Mouse (Mus musculus) neutrophil, adult 5-6 weeks (primary cell): Measurements from ENCODE around the gene Gm20458. TPM values are rescaled to one million over a fixed set of nuclear protein-coding genes. Genes with fewer than 3 reads are reported as not detected.
A peak's percentile ranks its signal among the peaks of the same experiment; 100 is the strongest.

Experiments used
- ATAC-seq: fragments of 151-379, 151-347 bp; 2 replicates; pipeline ENCODE4 v1.8.0; 2017; ENCODE audit warnings: mild to moderate bottlenecking, moderate TSS enrichment; ENCODE audit not compliant: insufficient number of reproducible peaks, poor library complexity, low FRiP score, severe bottlenecking; ENCODE audit errors: extremely low read depth
- total RNA-seq: library from RNA; stranded (forward); fragments of 200-1000 nt; gene quantifications from 2 replicates; pipeline ENCODE4 v1.2.3, GENCODE M21; 2017

Gm20458 gene
- total RNA-seq, 1 experiment from 2014 or later: not detected

- ATAC-seq: peak; percentile 26; the same call in 1 of the 2 replicates
Measured at GRCm38 (mm10) chr2:164517485-164518221, 56.9 kb downstream of the Gm20458 start.

- ATAC-seq: no peak
Measured at GRCm38 (mm10) chr2:164518266-164519170, 57.8 kb downstream of the Gm20458 start.

DNA sequence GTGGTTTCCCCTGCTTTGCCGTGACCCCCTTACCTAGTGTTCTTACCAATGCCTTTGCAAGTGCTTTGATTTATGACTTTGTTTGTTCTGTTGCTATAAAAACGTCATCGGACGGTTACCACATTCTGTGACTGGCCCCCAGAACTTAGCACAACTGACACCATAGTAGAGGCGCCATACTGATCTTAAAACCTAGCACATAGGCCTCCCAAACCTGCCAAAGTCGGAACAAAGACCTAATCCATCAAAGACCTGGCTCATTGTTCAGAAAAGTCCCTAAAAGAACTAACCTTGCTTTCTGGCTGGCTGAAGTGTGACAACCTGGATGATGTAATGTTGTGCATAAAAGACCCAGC lies 58.4 kb downstream of the Gm20458 start:
- no peak for ATAC-seq

GRCm38 (mm10) chr2:164520782-164521181 lies 60.0 kb downstream of the Gm20458 start:
- peak; percentile 78 for ATAC-seq

DNA sequence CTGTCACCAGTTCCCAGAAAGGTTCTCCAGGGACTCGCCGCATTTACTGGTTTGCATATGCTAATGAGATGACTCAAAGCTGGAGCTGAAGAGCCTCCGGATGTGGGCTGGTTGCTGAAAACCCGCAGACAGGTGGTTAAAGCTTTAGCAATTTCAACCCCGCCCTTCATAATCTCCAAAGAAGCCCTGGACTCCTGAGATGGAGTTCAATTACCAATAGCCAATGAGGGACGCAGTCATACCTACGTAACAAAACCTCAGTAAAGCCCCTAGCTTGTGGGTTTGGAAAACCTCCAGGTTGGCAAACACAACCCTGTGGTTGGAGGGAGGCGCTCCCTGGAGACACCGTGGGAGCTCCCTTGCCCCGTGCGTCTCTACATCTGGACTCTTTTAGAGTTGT lies 61.1 kb downstream of the Gm20458 start:
- ATAC-seq: peak; percentile 77

DNA sequence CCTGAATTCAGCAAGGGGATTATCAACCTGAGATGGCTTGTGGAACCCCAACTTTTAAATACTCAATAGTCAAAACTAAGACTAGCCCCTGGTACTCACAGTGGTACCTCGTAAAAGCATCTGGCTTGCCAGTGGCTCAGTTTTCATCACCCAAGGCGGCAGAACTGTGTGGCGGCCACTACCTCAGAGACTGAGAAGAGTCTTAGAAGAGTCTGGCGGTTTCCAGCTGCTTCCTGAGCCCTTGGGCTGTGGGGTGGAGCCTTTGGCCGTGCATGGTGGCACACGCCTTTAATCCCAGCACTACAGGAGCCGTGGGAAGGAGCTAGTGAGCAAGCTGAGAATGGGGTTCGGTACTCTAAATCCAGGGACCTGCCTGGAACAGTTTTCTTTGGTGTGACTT lies 61.5 kb downstream of the Gm20458 start:
- ATAC-seq: no peak

DNA sequence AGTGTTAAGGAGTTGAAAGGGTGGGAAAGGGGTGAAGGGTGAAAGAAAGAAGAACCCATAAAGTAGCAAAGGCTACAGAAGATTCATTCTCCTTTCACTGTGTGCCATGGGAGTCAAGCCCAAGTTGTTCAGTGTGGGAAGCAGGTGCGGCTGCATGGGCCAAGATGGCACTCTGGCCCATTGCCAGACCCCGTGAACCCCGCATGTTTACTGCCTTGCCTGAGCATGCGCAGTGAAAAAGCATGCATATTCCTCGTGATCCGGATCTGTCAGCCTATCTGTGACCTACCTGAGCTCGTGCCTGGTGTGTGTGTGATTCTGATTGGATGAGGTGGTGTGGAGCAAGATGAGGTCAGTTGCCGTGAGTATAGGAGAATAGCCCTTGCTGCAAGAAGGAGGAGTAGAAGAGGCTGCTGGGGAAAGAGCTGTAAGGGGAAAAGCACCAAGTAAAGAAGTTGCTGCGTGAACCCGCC lies 62.6 kb downstream of the Gm20458 start:
- no peak for ATAC-seq

- ATAC-seq: no peak
Measured at GRCm38 (mm10) chr2:164528557-164528956, 67.8 kb downstream of the Gm20458 start.

GRCm38 (mm10) chr2:164531169-164531568 lies 70.4 kb downstream of the Gm20458 start:
- ATAC-seq: peak; percentile 81

DNA sequence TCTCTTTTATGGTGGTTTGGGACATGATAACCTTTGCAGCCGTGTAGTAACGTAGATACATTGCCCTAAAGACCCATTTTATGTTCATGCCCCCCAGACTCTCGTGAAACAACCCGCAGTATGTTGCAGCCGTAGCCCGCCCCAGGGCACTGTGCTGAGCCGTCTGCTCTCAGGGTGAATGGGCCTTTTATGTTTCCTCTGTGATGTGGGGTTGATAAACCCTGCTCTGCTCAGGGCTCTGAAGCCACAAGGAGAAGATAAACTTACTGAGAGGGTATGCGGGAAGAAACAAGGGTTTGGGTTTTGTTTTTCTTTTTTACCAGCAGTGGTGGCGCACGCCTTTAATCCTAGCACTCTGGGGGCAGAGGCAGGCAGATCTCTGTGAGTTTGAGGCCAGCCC lies 73.5 kb downstream of the Gm20458 start:
- ATAC-seq: no peak; the same call in 1 of the 2 replicates

DNA sequence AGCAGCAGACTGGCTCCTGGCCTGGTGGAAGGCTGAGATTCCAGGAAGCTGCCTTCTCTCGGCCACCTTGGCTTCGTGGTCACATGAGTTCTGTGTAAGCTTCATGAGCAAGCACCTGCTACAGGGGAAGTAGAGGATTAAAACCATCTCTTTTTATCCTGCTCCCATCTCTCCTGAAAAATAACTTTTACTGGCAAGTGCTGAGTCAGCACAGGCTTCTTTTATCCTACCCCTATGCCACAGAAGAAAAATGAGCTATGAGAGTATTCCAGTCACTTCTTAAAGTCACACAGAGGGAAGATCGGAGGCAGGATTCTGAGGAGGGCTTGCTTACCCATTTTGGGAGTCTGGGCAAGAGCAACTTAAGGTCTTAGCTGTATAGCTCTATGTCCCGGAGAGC lies 76.2 kb downstream of the Gm20458 start:
- ATAC-seq: no peak

Other genes starting within 250 kb of the Gm20458 start
- gene Wfdc15b, start 239.3 kb upstream of the Gm20458 start, total RNA-seq: not detected in 2 replicates
- gene Svs2, start 222.5 kb upstream of the Gm20458 start, total RNA-seq: not detected in 2 replicates
- not detected in 2 replicates for gene Svs3b, start 204.3 kb upstream of the Gm20458 start, total RNA-seq
- not detected in 2 replicates for gene Svs4, start 182.5 kb upstream of the Gm20458 start, total RNA-seq
- gene Svs3a, start 171.7 kb upstream of the Gm20458 start, total RNA-seq: not detected in 2 replicates
- gene Svs6, start 144.2 kb upstream of the Gm20458 start, total RNA-seq: not detected in 2 replicates
- gene Svs5, start 128.2 kb upstream of the Gm20458 start, total RNA-seq: not detected in 2 replicates
- 327 and 410 TPM in 2 replicates for gene Slpi, start 71.9 kb upstream of the Gm20458 start, total RNA-seq
- gene Rbpjl, start 57.8 kb upstream of the Gm20458 start, total RNA-seq: 0.37 and 0.47 TPM in 2 replicates
- 0.12 TPM in 1 of 2 replicates, not detected in the other for gene Matn4, start 55.8 kb upstream of the Gm20458 start, total RNA-seq
- gene Sdc4, start 17.1 kb upstream of the Gm20458 start, total RNA-seq: 61.3 and 73.7 TPM in 2 replicates
- gene Sys1, start 4.0 kb upstream of the Gm20458 start, total RNA-seq: 26.4 and 33.5 TPM in 2 replicates
- gene Trp53tg5, start 12.8 kb downstream of the Gm20458 start, total RNA-seq: not detected in 2 replicates
- 1.3 and 2.3 TPM in 2 replicates for gene Dbndd2, start 25.1 kb downstream of the Gm20458 start, total RNA-seq
- gene Pigt, start 36.6 kb downstream of the Gm20458 start, total RNA-seq: 26.2 and 29.7 TPM in 2 replicates
- gene Wfdc2, start 101.4 kb downstream of the Gm20458 start, total RNA-seq: not detected in 2 replicates
- not detected in 2 replicates for gene Spint3, start 112.5 kb downstream of the Gm20458 start, total RNA-seq
- gene Wfdc6a, start 124.5 kb downstream of the Gm20458 start, total RNA-seq: not detected in 2 replicates
- not detected in 2 replicates for gene Eppin, start 132.6 kb downstream of the Gm20458 start, total RNA-seq
- gene Wfdc6b, start 152.6 kb downstream of the Gm20458 start, total RNA-seq: not detected in 2 replicates
- not detected in 2 replicates for gene Wfdc8, start 152.7 kb downstream of the Gm20458 start, total RNA-seq
- not detected in 2 replicates for gene Wfdc16, start 177.8 kb downstream of the Gm20458 start, total RNA-seq
- not detected in 2 replicates for gene Wfdc10, start 195.1 kb downstream of the Gm20458 start, total RNA-seq
- not detected in 2 replicates for gene Wfdc9, start 195.6 kb downstream of the Gm20458 start, total RNA-seq
- not detected in 2 replicates for gene Wfdc11, start 213.1 kb downstream of the Gm20458 start, total RNA-seq
- gene Wfdc13, start 224.1 kb downstream of the Gm20458 start, total RNA-seq: not detected in 2 replicates
- gene Spint4, start 237.5 kb downstream of the Gm20458 start, total RNA-seq: not detected in 2 replicates